Comparison of ENCODE assay signal across 8 mouse cellular contexts in genomic region chr2:118745915-118746901, GRCm38 (mm10). TPM values are rescaled to one million over a fixed set of nuclear protein-coding genes. Genes with fewer than 3 reads are reported as not detected.
DNase-seq lines count a peak whose midpoint lies in the region; ATAC-seq lines count a peak whose summit lies in the region.

No protein-coding gene starts in this region.

- H3K27ac ChIP-seq in forebrain, embryonic 12.5 days = peak overlapping the region; percentile 37; the same call in 1 of the 2 replicates
- H3K27ac ChIP-seq in intestine, embryonic 14.5 days (ENCODE audit: low read depth) = peak overlapping the region; percentile 43; the same call in 1 of the 2 replicates
- H3K27ac ChIP-seq in lung, embryonic 16.5 days (ENCODE audit: low read length) = peak overlapping the region; percentile 40

- H3K4me1 ChIP-seq in forebrain, embryonic 12.5 days = peaks cover 45% of the 10 kb centered on the region
- peaks cover 36% of the 10 kb centered on the region for H3K4me1 ChIP-seq in intestine, embryonic 14.5 days (replicated peaks; ENCODE audit: control insufficient read depth, insufficient read depth, low read length)
- H3K4me1 ChIP-seq in lung, embryonic 16.5 days (replicated peaks; ENCODE audit: control insufficient read depth, insufficient read depth, low read length) = peaks cover 31% of the 10 kb centered on the region

- peak; percentile 53 to 57 for DNase-seq in right cerebral cortex, postnatal 10 days (ENCODE audit: low spot score in 2 of 2)
- no peak for DNase-seq in right cerebral cortex, adult 2 months (ENCODE audit: low spot score in 2 of 2)
- peak; percentile 54 for DNase-seq in brain, adult 2 months (ENCODE audit: low read depth, low spot score)
- peak; percentile 76 for DNase-seq in intestine, embryonic 14.5 days (ENCODE audit: low spot score)
- peak; percentile 37 for DNase-seq in right cerebral cortex, postnatal 4 days
- DNase-seq in frontal cortex, postnatal 10 days (ENCODE audit: low spot score in 2 of 2) = no peak

- H3K9me3 ChIP-seq in forebrain, embryonic 12.5 days = no peaks in the 10 kb centered on the region
- H3K9me3 ChIP-seq in intestine, embryonic 14.5 days (ENCODE audit: control insufficient read depth, low read length) = no peaks in the 10 kb centered on the region
- H3K9me3 ChIP-seq in lung, embryonic 16.5 days (ENCODE audit: control insufficient read depth, low read length) = no peaks in the 10 kb centered on the region

- peak overlapping the region; percentile 94 for H3K4me3 ChIP-seq in forebrain, embryonic 12.5 days (replicated peaks)
- peak overlapping the region; percentile 82 for H3K4me3 ChIP-seq in intestine, embryonic 14.5 days (ENCODE audit: low read depth, low read length)
- peak overlapping the region; percentile 82 for H3K4me3 ChIP-seq in lung, embryonic 16.5 days (ENCODE audit: low read length)

- peak overlapping the region; percentile 87 for H3K9ac ChIP-seq in forebrain, embryonic 12.5 days
- H3K9ac ChIP-seq in intestine, embryonic 14.5 days (ENCODE audit: low read length) = peak overlapping the region; percentile 84
- H3K9ac ChIP-seq in lung, embryonic 16.5 days (ENCODE audit: low read length) = peak overlapping the region; percentile 84

- peak; percentile 48 for ATAC-seq in forebrain, embryonic 12.5 days (ENCODE audit: low FRiP score)
- peak; percentile 48 for ATAC-seq in intestine, embryonic 14.5 days (replicated peaks; ENCODE audit: low FRiP score, low TSS enrichment, low read depth)
- ATAC-seq in lung, embryonic 16.5 days (ENCODE audit: low read depth) = peak; percentile 45

- H3K27me3 ChIP-seq in forebrain, embryonic 12.5 days = peaks cover 40% of the 10 kb centered on the region
- peaks cover 10% of the 10 kb centered on the region; the same call in 1 of the 2 replicates for H3K27me3 ChIP-seq in intestine, embryonic 14.5 days (replicated peaks; ENCODE audit: control insufficient read depth, insufficient read depth, low read length)
- peaks cover 6% of the 10 kb centered on the region for H3K27me3 ChIP-seq in lung, embryonic 16.5 days (ENCODE audit: control insufficient read depth, insufficient read depth, low read depth, low read length)

- H3K4me2 ChIP-seq in forebrain, embryonic 12.5 days = peak overlapping the region; percentile 98
- H3K4me2 ChIP-seq in intestine, embryonic 14.5 days (ENCODE audit: low read length) = peak overlapping the region; percentile 94
- peak overlapping the region; percentile 77 for H3K4me2 ChIP-seq in lung, embryonic 16.5 days (ENCODE audit: low read depth, low read length)

- WGBS in forebrain, embryonic 12.5 days = 0% methylated on average over 92 of the region's 113 CpGs
- under 1% methylated on average over 84 of the region's 113 CpGs for WGBS in intestine, embryonic 14.5 days
- under 1% methylated on average over 76 of the region's 113 CpGs for WGBS in lung, embryonic 16.5 days

- H3K36me3 ChIP-seq in forebrain, embryonic 12.5 days (replicated peaks) = peaks cover 4% of the 10 kb centered on the region; the same call in 1 of the 2 replicates
- peaks cover 15% of the 10 kb centered on the region for H3K36me3 ChIP-seq in intestine, embryonic 14.5 days (ENCODE audit: control insufficient read depth, insufficient read depth, low read length)
- no peaks in the 10 kb centered on the region for H3K36me3 ChIP-seq in lung, embryonic 16.5 days (ENCODE audit: control insufficient read depth, insufficient read depth, low read length)

RNA-seq across cellular contexts. Expression of gene Inafm2, which starts 0.7 kb away (rescaled TPM):
- 22.3 and 24.4 TPM in 2 replicates for polyA plus RNA-seq in forebrain, embryonic 12.5 days (2016; fragmentation: Nextera tagmentation; extraction: Ambion mirVana)
- 31.9 and 37.0 TPM in 2 replicates for polyA plus RNA-seq in intestine, embryonic 14.5 days (2014; fragmentation: Nextera tagmentation; extraction: Ambion mirVana)
- 18.7 and 20.5 TPM in 2 replicates for polyA plus RNA-seq in lung, embryonic 16.5 days (2015; fragmentation: Nextera tagmentation; extraction: Ambion mirVana)

RNA-seq across cellular contexts. Expression of gene Ccdc9b, which starts 16.3 kb away (rescaled TPM):
- polyA plus RNA-seq in forebrain, embryonic 12.5 days (2016; fragmentation: Nextera tagmentation; extraction: Ambion mirVana) = 2.8 TPM in 2 replicates
- 1.2 and 1.4 TPM in 2 replicates for polyA plus RNA-seq in intestine, embryonic 14.5 days (2014; fragmentation: Nextera tagmentation; extraction: Ambion mirVana)
- polyA plus RNA-seq in lung, embryonic 16.5 days (2015; fragmentation: Nextera tagmentation; extraction: Ambion mirVana) = 1.3 and 1.4 TPM in 2 replicates

RNA-seq across cellular contexts. Expression of gene Plcb2, which starts 18.0 kb away (rescaled TPM):
- 0.19 and 0.36 TPM in 2 replicates for polyA plus RNA-seq in forebrain, embryonic 12.5 days (2016; fragmentation: Nextera tagmentation; extraction: Ambion mirVana)
- 1.4 and 1.6 TPM in 2 replicates for polyA plus RNA-seq in intestine, embryonic 14.5 days (2014; fragmentation: Nextera tagmentation; extraction: Ambion mirVana)
- 1.6 and 1.8 TPM in 2 replicates for polyA plus RNA-seq in lung, embryonic 16.5 days (2015; fragmentation: Nextera tagmentation; extraction: Ambion mirVana)

RNA-seq across cellular contexts. Expression of gene Phgr1, which starts 26.4 kb away (rescaled TPM):
- polyA plus RNA-seq in forebrain, embryonic 12.5 days (2016; fragmentation: Nextera tagmentation; extraction: Ambion mirVana) = not detected in 2 replicates
- 21.2 and 45.1 TPM in 2 replicates for polyA plus RNA-seq in intestine, embryonic 14.5 days (2014; fragmentation: Nextera tagmentation; extraction: Ambion mirVana)
- 0.31 and 0.58 TPM in 2 replicates for polyA plus RNA-seq in lung, embryonic 16.5 days (2015; fragmentation: Nextera tagmentation; extraction: Ambion mirVana)

RNA-seq across cellular contexts. Expression of gene Disp2, which starts 33.3 kb away (rescaled TPM):
- polyA plus RNA-seq in forebrain, embryonic 12.5 days (2016; fragmentation: Nextera tagmentation; extraction: Ambion mirVana) = 11.5 and 14.1 TPM in 2 replicates
- 2.6 and 3.0 TPM in 2 replicates for polyA plus RNA-seq in intestine, embryonic 14.5 days (2014; fragmentation: Nextera tagmentation; extraction: Ambion mirVana)
- 0.65 and 1.0 TPM in 2 replicates for polyA plus RNA-seq in lung, embryonic 16.5 days (2015; fragmentation: Nextera tagmentation; extraction: Ambion mirVana)

Comparison
In these comparisons a context has a peak if more than half of its experiments do, and no peak if none do; other contexts are left out.
1. DNase-seq: peak in right cerebral cortex, postnatal 10 days (2 of 2), brain, adult 2 months (single experiment), intestine, embryonic 14.5 days (single experiment) and right cerebral cortex, postnatal 4 days (single experiment); none in right cerebral cortex, adult 2 months (0 of 2) and frontal cortex, postnatal 10 days (0 of 2).
2. Peak in every context shown above with its lines, with median percentiles within 50 percentile points of each other: ATAC-seq, H3K27ac ChIP-seq, H3K4me2 ChIP-seq, H3K4me3 ChIP-seq and H3K9ac ChIP-seq.